Mouse (Mus musculus) myocyte (in vitro differentiated cells): ENCODE measurements at regions not wholly inside any gene's neighbourhood (a gene's known extent, or its start where the extent isn't known, plus 50 kb on each side); places are given as distances from the start of the nearest gene placed in this dataset.
A peak's percentile ranks its signal among the peaks of the same experiment; 100 is the strongest.

Source experiments
- H3K27me3 ChIP-seq: one replicate; pipeline ENCODE4 v1.6.1; 2011; ENCODE audit not compliant: control insufficient read depth, insufficient read depth, insufficient read length
- H3K36me3 ChIP-seq: one replicate; pipeline ENCODE4 v1.6.1; 2011; ENCODE audit not compliant: control insufficient read depth, insufficient read depth
- H3K4me2 ChIP-seq: one replicate; pipeline ENCODE4 v1.6.1; 2011; ENCODE audit warnings: low read depth, control low read depth
- H3K4me3 ChIP-seq: one replicate; pipeline ENCODE4 v1.5.1; 2011; ENCODE audit warnings: mild to moderate bottlenecking, control low read depth, moderate library complexity
- H3K79me2 ChIP-seq: one replicate; pipeline ENCODE4 v1.6.1; 2011; ENCODE audit not compliant: control insufficient read depth, insufficient read depth
- H3ac ChIP-seq: one replicate; pipeline ENCODE4 v1.6.1; 2011; ENCODE audit not compliant: control insufficient read depth, insufficient read length
- CEBPB ChIP-seq: IDR thresholded peaks from 2 replicates; pipeline ENCODE4 v1.6.1; 2011; ENCODE audit warnings: mild to moderate bottlenecking, moderate library complexity; ENCODE audit not compliant: poor library complexity, insufficient read depth, severe bottlenecking
- E2F4 ChIP-seq: IDR thresholded peaks from one replicate; pipeline ENCODE4 v1.6.1; 2011; ENCODE audit warnings: mild to moderate bottlenecking, control low read depth, moderate library complexity; ENCODE audit not compliant: insufficient read depth
- MAX ChIP-seq: IDR thresholded peaks from one replicate; pipeline ENCODE4 v1.6.1; 2011; ENCODE audit warnings: low read depth, mild to moderate bottlenecking, control low read depth
- MYOD1 ChIP-seq, 3 experiments: IDR thresholded peaks; one replicate each; pipeline ENCODE4 v1.6.1; 2011; ENCODE audit warnings: control low read depth in 2 of 3, low read depth in 2 of 3, mild to moderate bottlenecking in 2 of 3, moderate library complexity in 1 of 3; ENCODE audit not compliant: insufficient read length in 2 of 3, control insufficient read depth in 1 of 3
- MYOG ChIP-seq, 3 experiments: IDR thresholded peaks; one replicate each; pipeline ENCODE4 v1.6.1; 2011; ENCODE audit warnings: control low read depth in 2 of 3, low read depth in 2 of 3, mild to moderate bottlenecking in 2 of 3; ENCODE audit not compliant: insufficient read length in 2 of 3, control insufficient read depth in 1 of 3, insufficient read depth in 1 of 3
- POLR2A ChIP-seq: IDR thresholded peaks from one replicate; pipeline ENCODE4 v1.6.1; 2011; ENCODE audit warnings: low read depth, mild to moderate bottlenecking, control low read depth, moderate library complexity; ENCODE audit not compliant: insufficient read length
- POLR2AphosphoS2 ChIP-seq: IDR thresholded peaks from one replicate; pipeline ENCODE4 v1.6.1; 2011; ENCODE audit warnings: low read depth, control low read depth; ENCODE audit not compliant: insufficient read length
- REST ChIP-seq: IDR thresholded peaks from one replicate; pipeline ENCODE4 v1.6.1; 2011; ENCODE audit warnings: mild to moderate bottlenecking, control low read depth, moderate library complexity; ENCODE audit not compliant: insufficient read depth, insufficient read length
- SRF ChIP-seq: IDR thresholded peaks from one replicate; pipeline ENCODE4 v1.6.1; 2011; ENCODE audit warnings: low read depth; ENCODE audit not compliant: control insufficient read depth, insufficient read length
- TCF12 ChIP-seq: IDR thresholded peaks from one replicate; pipeline ENCODE4 v1.6.1; 2011; ENCODE audit warnings: mild to moderate bottlenecking, control low read depth; ENCODE audit not compliant: poor library complexity, insufficient read depth, severe bottlenecking
- TCF3 ChIP-seq: IDR thresholded peaks from one replicate; pipeline ENCODE4 v1.6.1; 2011; ENCODE audit warnings: low read depth, control low read depth; ENCODE audit not compliant: insufficient read length
- USF1 ChIP-seq: IDR thresholded peaks from one replicate; pipeline ENCODE4 v1.6.1; 2011; ENCODE audit warnings: low read depth, mild to moderate bottlenecking, control low read depth, moderate library complexity

- TF ChIP-seq REST (no peak), POLR2A (no peak), SRF (no peak), CEBPB (no peak), POLR2AphosphoS2 (no peak), TCF3 (no peak), USF1 (no peak), MYOG (IDR thresholded peaks at IDR 0.05; ENCODE audit: control insufficient read depth in 1 of 3, insufficient read depth in 1 of 3, insufficient read length in 2 of 3, low read depth in 2 of 3) (no peak), E2F4 (no peak), MYOD1 (IDR thresholded peaks at IDR 0.05; ENCODE audit: control insufficient read depth in 1 of 3, insufficient read length in 2 of 3, low read depth in 2 of 3) (no peak), MAX (no peak), TCF12 (no peak)
- Histone ChIP-seq H3K4me3 (no peak overlapping the region), H3K4me2 (no peak overlapping the region), H3K36me3 (no peaks in the 10 kb centered on the region), H3ac (no peak overlapping the region), H3K79me2 (no peaks in the 10 kb centered on the region), H3K27me3 (no peaks in the 10 kb centered on the region)
Measured at GRCm38 (mm10) chr1:71886233-71886632, 233.2 kb upstream of the Fn1 start.

- Histone ChIP-seq H3K4me2 (no peak overlapping the region), H3ac (no peak overlapping the region), H3K4me3 (no peak overlapping the region), H3K79me2 (no peaks in the 10 kb centered on the region), H3K36me3 (no peaks in the 10 kb centered on the region), H3K27me3 (no peaks in the 10 kb centered on the region)
- TF ChIP-seq POLR2AphosphoS2 (no peak), USF1 (no peak), MYOD1 (IDR thresholded peaks at IDR 0.05; ENCODE audit: control insufficient read depth in 1 of 3, insufficient read length in 2 of 3, low read depth in 2 of 3) (no peak), TCF12 (no peak), E2F4 (no peak), MAX (no peak), REST (no peak), TCF3 (no peak), MYOG (IDR thresholded peaks at IDR 0.05; ENCODE audit: control insufficient read depth in 1 of 3, insufficient read depth in 1 of 3, insufficient read length in 2 of 3, low read depth in 2 of 3) (no peak)
Measured at GRCm38 (mm10) chr1:71881851-71882250, 228.9 kb upstream of the Fn1 start.

- H3ac ChIP-seq = no peak overlapping the region
- H3K4me2 ChIP-seq = peak overlapping the region; percentile 51
- no peak overlapping the region for H3K4me3 ChIP-seq
- H3K79me2 ChIP-seq = no peaks in the 10 kb centered on the region
- H3K27me3 ChIP-seq = no peaks in the 10 kb centered on the region
- no peaks in the 10 kb centered on the region for H3K36me3 ChIP-seq
- TF ChIP-seq E2F4 = no peak
- TF ChIP-seq MYOG (IDR thresholded peaks at IDR 0.05; ENCODE audit: control insufficient read depth in 1 of 3, insufficient read depth in 1 of 3, insufficient read length in 2 of 3, low read depth in 2 of 3) = no peak
- TF ChIP-seq TCF3 = no peak
- no peak for TF ChIP-seq MAX
- no peak for TF ChIP-seq REST
- no peak for TF ChIP-seq SRF
- TF ChIP-seq POLR2A = no peak
- no peak for TF ChIP-seq USF1
- no peak for TF ChIP-seq CEBPB
- no peak for TF ChIP-seq MYOD1 (IDR thresholded peaks at IDR 0.05; ENCODE audit: control insufficient read depth in 1 of 3, insufficient read length in 2 of 3, low read depth in 2 of 3)
- no peak for TF ChIP-seq POLR2AphosphoS2
- TF ChIP-seq TCF12 = no peak
Measured at GRCm38 (mm10) chr1:71881191-71881590, 228.2 kb upstream of the Fn1 start.

- no peaks in the 10 kb centered on the region for H3K27me3 ChIP-seq
- H3K36me3 ChIP-seq = no peaks in the 10 kb centered on the region
- H3K4me3 ChIP-seq = no peak overlapping the region
- H3K4me2 ChIP-seq = peak overlapping the region; percentile 51
- TF ChIP-seq SRF (no peak), E2F4 (no peak), CEBPB (no peak), USF1 (no peak), TCF3 (no peak), REST (no peak), TCF12 (no peak), POLR2AphosphoS2 (no peak), MAX (no peak), POLR2A (no peak), MYOD1 (IDR thresholded peaks at IDR 0.05; ENCODE audit: control insufficient read depth in 1 of 3, insufficient read length in 2 of 3, low read depth in 2 of 3) (no peak), MYOG (IDR thresholded peaks at IDR 0.05; ENCODE audit: control insufficient read depth in 1 of 3, insufficient read depth in 1 of 3, insufficient read length in 2 of 3, low read depth in 2 of 3) (no peak)
- no peaks in the 10 kb centered on the region for H3K79me2 ChIP-seq
- H3ac ChIP-seq = no peak overlapping the region
Measured at GRCm38 (mm10) chr1:71880480-71880879, 227.5 kb upstream of the Fn1 start.
